Mouse (Mus musculus) adipocyte (in vitro differentiated cells): Measurements from ENCODE around the gene Smoc1.
A peak's percentile ranks its signal among the peaks of the same experiment; 100 is the strongest.

Source experiments
- DNase-seq: peaks from one replicate; pipeline ENCODE4 v3.0.0-alpha.2; 2016; ENCODE audit warnings: low spot score

Gene Smoc1

DNA sequence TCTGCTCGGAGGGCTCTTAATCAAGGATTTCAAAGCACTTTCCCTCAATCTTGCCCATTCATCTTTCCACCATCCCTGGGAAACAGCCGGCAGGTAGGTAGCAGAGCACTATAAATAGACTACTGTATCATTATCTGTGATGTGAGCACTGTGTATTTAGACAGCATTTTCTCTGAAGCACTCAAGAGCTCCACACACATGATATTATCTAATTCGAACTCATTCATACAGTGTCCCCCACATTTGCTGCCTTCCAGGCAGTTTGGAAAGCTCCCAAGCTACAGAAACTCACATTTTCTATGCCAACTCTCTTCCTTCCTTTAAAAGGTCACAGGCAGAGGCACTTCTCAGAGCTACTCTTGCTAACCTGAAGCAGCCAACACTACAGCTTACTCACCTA is 200.0 kb downstream of the Smoc1 start:
- DNase-seq = no peak

GRCm38 (mm10) chr12:81227767-81228460 is 201.3 kb downstream of the Smoc1 start:
- no peak for DNase-seq

DNA sequence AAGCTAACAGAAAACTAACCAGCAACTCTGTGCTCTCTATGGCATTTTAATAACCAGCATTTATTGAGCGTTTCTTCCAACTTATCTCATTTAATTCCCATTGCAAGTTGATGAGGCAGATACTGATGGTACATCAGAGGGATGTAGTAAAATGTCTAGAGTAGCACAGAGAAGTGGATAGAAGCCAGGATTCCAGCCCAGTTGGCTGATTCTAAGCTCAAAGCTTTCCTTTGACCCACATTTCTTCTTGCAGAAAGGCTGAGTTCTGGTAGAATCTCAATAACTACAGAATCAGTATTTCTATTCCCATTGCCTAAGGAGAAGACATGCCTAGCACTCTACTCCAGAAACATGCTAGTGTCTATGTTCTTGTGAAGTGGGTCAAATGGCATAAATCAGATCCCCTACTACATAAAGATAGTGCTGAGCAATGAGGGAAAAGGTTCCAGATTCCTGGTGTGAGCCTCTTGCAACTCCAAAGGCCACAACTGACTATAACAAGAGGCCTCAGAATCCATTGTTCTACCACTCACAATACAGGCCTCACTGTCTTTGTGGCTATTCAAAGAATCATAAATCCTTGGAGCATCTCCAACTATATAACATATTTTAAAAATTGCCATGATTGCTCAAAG is 207.3 kb downstream of the Smoc1 start:
- peak; percentile 35 for DNase-seq

DNA sequence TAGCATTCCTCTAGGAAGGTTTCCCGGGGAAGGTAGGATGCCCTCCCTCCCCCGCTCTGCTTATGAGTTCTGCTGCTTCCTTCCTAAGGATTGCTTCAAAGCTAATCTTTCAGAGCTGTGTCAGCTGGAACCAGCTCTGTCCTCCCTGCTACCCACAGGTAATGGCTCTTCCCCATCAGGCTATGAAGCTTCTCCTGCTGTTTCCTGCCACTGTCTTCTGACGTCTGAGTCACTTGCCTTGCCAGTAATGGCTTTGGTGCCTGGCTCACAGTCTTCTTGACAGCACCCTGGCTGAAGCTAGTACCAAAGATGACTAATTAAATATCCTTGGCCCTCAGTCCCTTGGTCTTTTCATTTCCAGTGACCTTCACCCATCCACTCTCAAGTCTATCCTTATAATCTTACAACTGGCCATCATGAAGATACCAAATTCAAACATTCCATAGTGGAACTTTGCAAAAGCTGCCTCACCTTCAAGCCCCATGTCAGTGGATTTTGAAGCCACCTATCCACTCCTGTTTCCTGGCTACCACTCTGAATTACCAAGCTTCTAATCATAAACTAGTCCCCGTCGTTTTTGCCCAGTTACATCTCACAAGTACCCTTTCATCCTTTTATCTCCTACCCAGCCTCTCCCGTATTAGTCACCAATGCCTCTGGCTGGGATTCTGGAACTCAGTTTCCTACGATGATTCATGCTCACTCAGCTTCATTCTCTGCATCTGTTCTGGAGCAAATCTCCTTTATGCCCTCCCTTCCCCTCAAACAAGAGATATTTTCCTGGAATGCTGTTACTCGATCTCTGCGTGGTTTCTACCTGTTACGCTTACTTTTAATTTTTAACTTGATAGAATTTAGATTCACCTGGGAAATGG is 209.1 kb downstream of the Smoc1 start:
- no peak for DNase-seq
